Mouse (Mus musculus) cerebellum, postnatal 14 days (tissue): ENCODE measurements around the gene Ackr1.
A peak's percentile ranks its signal among the peaks of the same experiment; 100 is the strongest.

Source experiments
- DNase-seq, 2 experiments: peaks; one replicate each; pipeline ENCODE4 v3.0.0; 2021; ENCODE audit warnings: mixed read lengths in 2 of 2

Ackr1 gene

GRCm38 (mm10) chr1:173333312-173334253 is at the start of gene Ackr1:
TSS of gene Ackr1 (minus strand) at chr1:173333750.
- DNase-seq, result peak in 1 of 2 experiments; percentile 37

GRCm38 (mm10) chr1:173381436-173381835 is 47.9 kb upstream of the Ackr1 start:
- DNase-seq, result no peak

GRCm38 (mm10) chr1:173377380-173378112 is 44.0 kb upstream of the Ackr1 start:
- DNase-seq, result peak; percentile 93 to 97

- no peak for DNase-seq
These were observed 40.5 kb upstream of the Ackr1 start for GRCm38 (mm10) chr1:173374020-173374419.

- peak; percentile 82 to 88 for DNase-seq
These were observed 38.0 kb upstream of the Ackr1 start for GRCm38 (mm10) chr1:173371586-173371985.

GRCm38 (mm10) chr1:173370456-173370855 is 36.9 kb upstream of the Ackr1 start:
- DNase-seq, result peak in 1 of 2 experiments; percentile 24

- DNase-seq, result peak; percentile 65 to 78
These were observed 36.1 kb upstream of the Ackr1 start for GRCm38 (mm10) chr1:173369611-173370010.

- peak; percentile 95 for DNase-seq
These were observed 34.0 kb upstream of the Ackr1 start, which contains the start of gene Cadm3 for GRCm38 (mm10) chr1:173367356-173368046. TSS of gene Cadm3 (minus strand) at chr1:173367695.

- peak; percentile 59 to 66 for DNase-seq
These were observed 33.3 kb upstream of the Ackr1 start for GRCm38 (mm10) chr1:173366701-173367355.

GRCm38 (mm10) chr1:173365970-173366409 is 32.4 kb upstream of the Ackr1 start:
- peak; percentile 89 to 92 for DNase-seq

GRCm38 (mm10) chr1:173364125-173364800 is 30.7 kb upstream of the Ackr1 start:
- DNase-seq, result peak; percentile 93 to 94

GRCm38 (mm10) chr1:173363436-173363835 is 29.9 kb upstream of the Ackr1 start:
- peak in 1 of 2 experiments; percentile 46 for DNase-seq

- peak in 1 of 2 experiments; percentile 39 for DNase-seq
These were observed 28.1 kb upstream of the Ackr1 start for GRCm38 (mm10) chr1:173361651-173362050.

- DNase-seq, result peak; percentile 79 to 88
These were observed 26.2 kb upstream of the Ackr1 start for GRCm38 (mm10) chr1:173359590-173360290.

- DNase-seq, result peak; percentile 47 to 51
These were observed 24.2 kb upstream of the Ackr1 start for GRCm38 (mm10) chr1:173357799-173358198.

GRCm38 (mm10) chr1:173356699-173357098 is 23.1 kb upstream of the Ackr1 start:
- peak; percentile 49 to 59 for DNase-seq

GRCm38 (mm10) chr1:173355107-173355846 is 21.7 kb upstream of the Ackr1 start:
- no peak for DNase-seq

- no peak for DNase-seq
These were observed 16.9 kb upstream of the Ackr1 start, which contains the start of gene Aim2 for GRCm38 (mm10) chr1:173350372-173350957. TSS of gene Aim2 (plus strand) at chr1:173350879.

- peak; percentile 55 to 58 for DNase-seq
These were observed 16.4 kb upstream of the Ackr1 start for GRCm38 (mm10) chr1:173349946-173350345.

GRCm38 (mm10) chr1:173349192-173349591 is 15.6 kb upstream of the Ackr1 start:
- DNase-seq, result no peak
